Mouse (Mus musculus) small intestine, adult 2 months (tissue): ENCODE data around the gene Trp53bp1.

Source experiments
- CTCF ChIP-seq: fragments of 200-500 bp; IDR thresholded peaks from 2 replicates; pipeline ENCODE4 v1.5.1; 2012; ENCODE audit warnings: low read depth, mild to moderate bottlenecking, control low read depth, inconsistent platforms, low read length, moderate library complexity, mixed read lengths; ENCODE audit not compliant: insufficient replicate concordance, insufficient read length; ENCODE audit errors: extremely low read depth
- POLR2A ChIP-seq: fragments of 200-500 bp; IDR thresholded peaks from 2 replicates; pipeline ENCODE4 v1.6.1; 2012; ENCODE audit warnings: low read depth, mild to moderate bottlenecking, control low read depth, inconsistent platforms, low read length, moderate library complexity

DNA sequence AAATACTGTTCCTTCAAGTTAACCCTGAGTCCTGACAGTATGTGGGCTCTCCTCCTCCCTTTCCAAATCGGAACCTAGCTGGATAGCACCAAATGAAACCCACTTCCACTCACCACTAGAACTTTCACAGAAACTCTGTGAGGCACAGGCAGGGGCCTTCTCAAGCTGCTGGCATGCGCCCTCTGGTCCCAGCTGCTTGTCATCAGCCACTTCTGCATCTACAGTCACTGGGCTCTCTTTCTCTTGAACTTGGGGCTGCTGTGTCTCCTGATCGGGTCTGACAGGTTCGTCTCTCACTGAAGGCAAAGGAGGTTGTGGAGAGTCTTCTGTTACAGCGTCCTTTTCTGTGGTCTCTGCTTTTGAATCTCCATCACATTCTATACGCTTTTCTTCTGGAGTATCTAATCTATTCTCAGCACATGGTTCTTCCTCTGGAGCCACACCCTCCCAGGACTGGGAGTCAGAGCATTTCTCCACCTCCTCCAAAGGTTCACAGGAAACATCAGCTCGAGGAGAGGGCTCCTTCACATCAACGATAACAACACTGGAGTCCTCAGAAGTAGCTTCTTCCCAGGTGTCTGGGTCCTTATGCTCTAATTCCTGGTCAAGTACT, 35.6 kb downstream of the Trp53bp1 start:
- TF ChIP-seq POLR2A: no peak
- TF ChIP-seq CTCF: no peak
